Mouse (Mus musculus): ENCODE results near the gene Thsd7a.

DNA sequence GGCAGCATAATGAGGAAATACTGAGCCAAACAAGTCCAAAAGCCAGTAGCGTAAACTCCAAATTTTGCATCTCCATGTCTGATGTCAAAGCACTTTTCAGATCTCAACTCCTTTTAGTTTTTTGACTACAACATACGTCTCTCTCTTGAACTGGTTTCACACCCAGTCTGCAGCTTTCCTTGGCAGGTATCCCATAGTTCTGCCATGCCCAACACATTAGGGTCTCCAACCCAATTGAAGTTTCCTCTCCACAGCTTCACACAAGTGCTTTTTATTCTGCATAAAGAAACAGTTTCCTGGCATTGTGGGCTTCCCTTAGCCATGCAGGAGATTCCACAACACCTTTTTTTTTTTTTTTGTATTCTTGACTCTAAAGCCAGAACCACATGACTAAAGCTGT is 50.1 kb downstream of the Thsd7a start:
- no peak for TF ChIP-seq EP300 (IDR thresholded peaks at IDR 0.05; ENCODE audit: insufficient read depth, low read depth, low read length)
- TF ChIP-seq CTCF (IDR thresholded peaks at IDR 0.05; ENCODE audit: low read depth, low read length) = no peak

Measured in ES-Bruce4 (cell line).